Mouse (Mus musculus) kidney, adult 10 weeks (tissue): Measurements from ENCODE around the gene Tmem94. TPM values are rescaled to one million over a fixed set of nuclear protein-coding genes. Genes with fewer than 3 reads are reported as not detected.

ENCODE experiments used
- polyA plus RNA-seq: library from polyadenylated mRNA; stranded (reverse); fragments of 350-450 nt; fragmentation: Illumina TruSeq; extraction: RNeasy Lipid Tissue Mini Kit (QIAGEN cat#74804); gene quantifications from one replicate; pipeline ENCODE4 v1.2.3, GENCODE M21; 2014; ENCODE audit warnings: low read depth, low replicate concordance

Tmem94 gene
- 0.97 TPM for polyA plus RNA-seq

DNA sequence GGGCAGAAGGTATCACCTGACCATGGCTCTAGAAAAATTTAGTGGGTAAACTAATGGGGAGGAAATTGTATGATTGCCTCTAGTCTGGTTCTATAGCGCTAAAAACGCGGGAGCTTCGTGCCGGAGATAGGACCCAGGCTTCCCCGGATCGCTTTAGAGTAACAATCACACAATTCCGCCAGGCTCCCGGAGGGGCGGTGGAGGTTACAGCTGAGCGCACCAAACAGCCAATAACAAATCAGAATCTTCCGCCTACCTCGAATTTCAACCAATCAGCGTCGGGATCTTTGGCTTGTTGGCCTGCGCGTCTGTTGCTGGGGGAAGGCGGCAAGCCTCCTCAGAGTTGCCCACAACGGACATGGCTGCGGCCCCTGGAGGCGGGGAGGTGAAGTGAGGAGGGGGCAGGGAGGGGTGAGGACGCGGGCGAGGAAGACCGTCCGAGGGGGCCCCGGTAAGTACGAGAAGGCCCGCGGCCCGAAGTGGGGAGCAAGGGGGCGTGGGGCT lies at the start of gene Tmem94:
Gene Tmem94, plus strand, starts transcription at position 331 of the 504 bp plus-strand sequence.

GRCm38 (mm10) chr11:115813507-115814296 lies 48.5 kb downstream of the Tmem94 start, which contains the start of gene Caskin2:
Caskin2 (minus strand) TSS chr11:115813639.

GRCm38 (mm10) chr11:115814605-115815450 lies 49.6 kb downstream of the Tmem94 start, which contains the start of gene Tsen54:
Tsen54 (plus strand) TSS chr11:115814724.

DNA sequence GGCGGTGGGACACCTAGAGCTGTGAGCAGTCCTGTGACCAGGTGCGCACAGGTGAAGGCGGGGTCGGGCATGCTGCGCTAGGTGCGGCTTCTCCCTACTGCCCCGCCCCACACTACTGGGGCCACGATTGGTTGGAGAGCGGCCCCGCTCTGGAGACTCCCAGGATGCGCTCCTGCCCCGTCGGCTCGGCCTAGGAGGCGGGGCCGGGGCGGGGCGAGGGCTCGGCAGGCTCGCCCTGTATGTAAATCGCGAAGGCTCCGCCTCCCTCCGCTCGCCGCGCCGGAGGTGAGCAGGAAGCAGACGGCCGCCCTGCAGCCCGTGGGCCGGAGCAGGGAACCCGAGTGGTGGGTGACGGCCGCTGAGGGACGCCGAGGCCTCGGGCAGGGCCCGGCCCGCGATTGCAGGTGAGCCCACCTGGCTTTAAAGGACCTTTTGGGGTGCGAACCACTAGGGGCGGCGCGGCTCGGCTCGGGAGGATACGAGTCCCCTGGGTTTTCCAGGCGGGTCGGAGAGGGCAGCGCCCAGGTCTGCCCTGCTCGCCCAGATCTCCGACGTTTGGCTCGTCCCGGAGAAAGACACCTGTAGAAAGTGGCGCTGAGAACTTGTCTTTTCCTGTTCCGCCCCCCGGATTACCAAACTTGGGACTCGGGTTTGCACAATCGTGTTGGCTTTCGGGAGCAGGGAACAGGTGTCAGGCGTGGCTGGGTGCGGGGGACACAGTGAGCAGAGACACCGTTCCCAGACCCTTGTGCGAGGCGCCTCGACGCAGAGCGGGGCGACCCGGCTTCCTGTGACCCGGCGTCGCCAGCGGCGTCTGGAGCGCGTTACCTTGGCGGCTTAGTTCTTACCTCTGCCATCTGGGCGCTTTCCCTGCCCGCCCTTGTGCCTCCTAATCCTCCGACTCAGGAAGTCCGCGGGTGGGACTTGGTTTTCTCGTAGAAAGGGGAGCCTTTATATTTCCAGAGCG lies 58.8 kb downstream of the Tmem94 start, which contains the start of gene Llgl2:
Gene Llgl2, plus strand, starts transcription at position 276 of the 967 bp plus-strand sequence.

Other genes starting within 250 kb of the Tmem94 start
- 1,030 TPM for gene Sumo2, start 229.2 kb upstream of the Tmem94 start, polyA plus RNA-seq
- 17.7 TPM for gene Nup85, start 201.0 kb upstream of the Tmem94 start, polyA plus RNA-seq
- gene Mrps7, start 161.5 kb upstream of the Tmem94 start, polyA plus RNA-seq: 9.5 TPM
- gene Gga3, start 161.4 kb upstream of the Tmem94 start, polyA plus RNA-seq: 2.0 TPM
- gene Mif4gd, start 152.5 kb upstream of the Tmem94 start, polyA plus RNA-seq: 23.9 TPM
- 5.7 TPM for gene Slc25a19, start 137.1 kb upstream of the Tmem94 start, polyA plus RNA-seq
- 57.4 TPM for gene Grb2, start 56.8 kb upstream of the Tmem94 start, polyA plus RNA-seq
- gene Caskin2, start 48.2 kb downstream of the Tmem94 start, polyA plus RNA-seq: 0.53 TPM
- not detected for gene Tsen54, start 49.3 kb downstream of the Tmem94 start, polyA plus RNA-seq
- gene Llgl2, start 58.6 kb downstream of the Tmem94 start, polyA plus RNA-seq: 7.2 TPM
- gene Myo15b, start 93.0 kb downstream of the Tmem94 start, polyA plus RNA-seq: 3.7 TPM
- gene Smim5, start 134.5 kb downstream of the Tmem94 start, polyA plus RNA-seq: 0.85 TPM
- 1.8 TPM for gene Smim6, start 146.6 kb downstream of the Tmem94 start, polyA plus RNA-seq
- gene Sap30bp, start 167.8 kb downstream of the Tmem94 start, polyA plus RNA-seq: 6.3 TPM
- 2.0 TPM for gene Recql5, start 168.0 kb downstream of the Tmem94 start, polyA plus RNA-seq
- not detected for gene Itgb4, start 209.3 kb downstream of the Tmem94 start, polyA plus RNA-seq
- gene Galk1, start 247.3 kb downstream of the Tmem94 start, polyA plus RNA-seq: not detected